Mouse (Mus musculus) left cerebral cortex, adult 2 months (tissue): ENCODE data around the gene Hhex. TPM values are rescaled to one million over a fixed set of nuclear protein-coding genes. Genes with fewer than 3 reads are reported as not detected.

Source experiments
- DNase-seq, 2 experiments: peaks; one replicate each; pipeline ENCODE4 v3.0.0; 2021 to 2022; ENCODE audit warnings: low spot score in 2 of 2, mixed read lengths in 1 of 2; ENCODE audit errors: extremely low spot score in 1 of 2
- H3K27ac ChIP-seq: fragments of 200-600 bp; 2 replicates; pipeline ENCODE4 v1.8.1; 2022
- H3K4me3 ChIP-seq: fragments of 200-600 bp; 2 replicates; pipeline ENCODE4 v1.8.1; 2022
- CTCF ChIP-seq: fragments of 200-600 bp; IDR thresholded peaks from 2 replicates; pipeline ENCODE4 v1.8.1; 2022; ENCODE audit warnings: antibody characterized with exemption, mild to moderate bottlenecking, moderate library complexity
- intact Hi-C: fragments of 180-260 bp; cut with DNase I; formaldehyde crosslinking; loops from one replicate; pipeline ENCODE4 v1.15.1; 2025
- total RNA-seq, 2 experiments: library from RNA; stranded (reverse); gene quantifications; 2 replicates each; pipeline ENCODE4 v1.2.3; 2021

The Hhex gene
- total RNA-seq, 2 experiments from 2014 or later: 1.2 to 1.7 TPM

DNA sequence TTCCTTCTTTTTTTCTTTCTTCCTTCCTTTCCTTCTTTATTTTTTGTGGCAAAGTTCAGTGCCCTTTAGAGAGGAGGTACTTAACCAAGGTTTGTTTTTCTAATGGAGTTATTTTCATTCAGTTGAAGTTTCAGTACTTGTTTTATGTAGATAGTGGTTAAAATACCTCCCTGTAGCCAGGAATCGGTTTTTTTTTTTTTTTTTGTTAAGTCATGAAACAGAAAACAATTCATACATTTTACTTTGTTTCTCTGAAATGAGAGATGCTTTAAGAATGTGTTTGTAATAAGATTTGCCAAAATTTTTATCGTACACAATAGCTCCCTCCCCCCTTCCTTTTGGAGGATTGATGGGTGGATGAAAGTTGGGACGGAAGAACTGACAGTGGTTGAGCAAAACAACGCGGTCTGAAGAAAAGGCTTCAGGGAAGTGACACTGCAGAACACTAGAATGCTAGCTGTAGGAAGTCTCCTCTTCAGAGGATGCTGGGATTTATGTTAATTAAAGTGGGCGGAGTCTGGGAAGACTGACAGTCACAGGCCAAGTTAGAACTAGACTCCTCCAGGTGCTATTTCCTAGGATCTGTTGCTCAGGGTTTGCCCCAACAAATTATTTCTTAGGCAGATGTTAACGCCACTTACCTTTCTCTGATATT, 54.1 kb downstream of the Hhex start:
- Histone ChIP-seq H3K27ac (no peak overlapping the region), H3K4me3 (no peak overlapping the region)
- no peak for TF ChIP-seq CTCF
- no peak for DNase-seq
- intact Hi-C loops: no loop called here

Other genes with a start within 250 kb of the Hhex start
- gene March5, start 227.3 kb upstream of the Hhex start, total RNA-seq: 10 to 100 TPM; 82.6 to 96.0 TPM
- 10 to 100 TPM; 87.0 to 96.0 TPM for gene Cpeb3, start 226.2 kb upstream of the Hhex start, total RNA-seq
- 10 to 100 TPM; 37.8 to 57.2 TPM for gene Ide, start 97.0 kb upstream of the Hhex start, total RNA-seq
- gene Kif11, start 58.4 kb upstream of the Hhex start, total RNA-seq: under 1 TPM; 0.63 to 0.79 TPM
- 10 to 100 TPM; 40.3 to 43.4 TPM for gene Exoc6, start 115.6 kb downstream of the Hhex start, total RNA-seq